Mouse (Mus musculus): ENCODE results near the gene Magi3.

Magi3 gene

GRCm38 (mm10) chr3:104189823-104190222, 30.4 kb downstream of the Magi3 start:
- DNase-seq (ENCODE audit: low spot score in 2 of 2), result no peak

DNA sequence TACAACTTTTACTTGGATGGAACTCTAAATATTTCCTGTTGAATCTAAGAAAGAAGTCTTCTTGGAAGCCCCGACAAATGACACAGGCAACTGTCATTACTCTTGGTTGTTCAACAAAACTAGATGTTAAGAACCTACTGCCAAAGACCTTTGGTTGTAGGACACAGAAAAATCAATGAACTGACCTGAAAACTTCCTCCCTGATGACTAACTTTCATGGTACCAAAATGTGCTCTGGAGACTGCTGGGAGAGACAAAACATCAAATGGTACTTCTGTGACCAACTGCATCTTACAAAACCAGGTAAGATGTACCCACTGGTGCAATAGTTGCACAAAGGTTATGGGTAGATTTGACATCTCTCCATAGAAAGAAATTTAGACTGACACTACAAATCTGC, 30.9 kb downstream of the Magi3 start:
- no peak for DNase-seq (ENCODE audit: low spot score in 2 of 2)

- DNase-seq (ENCODE audit: low spot score in 2 of 2), result no peak
These were observed 35.9 kb downstream of the Magi3 start for GRCm38 (mm10) chr3:104184270-104184669.

DNA sequence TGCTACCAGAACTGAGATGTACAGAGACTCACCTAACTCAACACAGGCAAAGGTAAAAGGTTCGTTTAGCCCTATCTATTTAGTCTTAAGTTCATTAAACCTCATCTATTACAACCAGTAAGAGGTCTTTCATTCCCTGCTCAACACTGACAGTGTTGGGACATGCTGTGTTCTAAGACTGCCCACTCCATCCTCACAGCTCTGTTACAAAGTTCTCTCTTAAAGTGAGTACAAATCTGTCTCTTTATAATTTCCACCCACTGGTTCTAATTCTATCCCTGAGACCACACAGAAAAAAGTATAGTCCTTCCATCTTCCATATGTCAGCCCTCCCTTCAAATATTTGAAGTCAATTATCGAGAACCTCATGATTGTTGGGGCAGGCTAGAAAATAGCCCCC, 36.5 kb downstream of the Magi3 start:
- no peak for DNase-seq (ENCODE audit: low spot score in 2 of 2)

GRCm38 (mm10) chr3:104182711-104183110, 37.5 kb downstream of the Magi3 start:
- DNase-seq (ENCODE audit: low spot score in 2 of 2), result no peak

GRCm38 (mm10) chr3:104161347-104161746, 58.8 kb downstream of the Magi3 start:
- no peak for DNase-seq (ENCODE audit: low spot score in 2 of 2)

DNA sequence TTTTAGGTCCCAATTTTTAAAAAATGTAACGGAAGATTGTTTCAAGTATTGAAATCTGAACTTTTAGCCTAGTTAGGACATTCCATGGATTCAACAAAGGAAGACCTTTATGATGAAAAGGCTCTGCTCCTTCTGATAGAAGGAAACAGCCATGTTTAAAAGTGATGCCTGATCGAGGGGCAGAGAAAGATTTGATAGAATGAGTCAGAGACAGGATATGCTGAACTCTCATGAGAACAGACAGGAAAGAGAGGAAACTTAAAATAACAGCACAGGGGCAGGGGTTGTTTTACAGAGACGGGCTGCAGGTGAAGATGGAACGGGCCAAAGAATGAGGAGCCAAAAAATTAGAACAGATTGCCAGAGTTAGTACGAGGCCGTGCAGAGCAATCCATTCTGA, 59.6 kb downstream of the Magi3 start:
- no peak for DNase-seq (ENCODE audit: low spot score in 2 of 2)

- DNase-seq (ENCODE audit: low spot score in 2 of 2), result no peak
These were observed 70.0 kb downstream of the Magi3 start for GRCm38 (mm10) chr3:104150146-104150545.

DNA sequence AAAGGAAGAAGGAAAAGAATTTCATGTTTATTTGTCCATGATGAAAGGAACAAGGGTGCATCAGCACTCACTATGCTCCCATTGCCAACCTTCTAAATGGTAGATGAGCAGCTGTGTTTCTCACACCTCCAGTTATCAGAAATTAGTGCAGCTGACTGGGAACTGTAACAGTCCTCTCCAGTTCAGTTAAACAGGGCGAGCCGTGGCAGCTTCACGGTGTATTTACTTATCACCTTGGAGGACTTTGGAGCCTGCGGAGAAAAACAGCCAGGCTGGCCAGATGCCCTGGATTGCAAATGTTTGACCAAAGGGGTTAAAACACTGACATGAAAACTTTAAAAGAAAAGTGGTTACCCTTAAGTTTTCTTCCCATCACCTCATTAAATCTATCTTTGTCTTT, 77.8 kb downstream of the Magi3 start:
- no peak for DNase-seq (ENCODE audit: low spot score in 2 of 2)

- no peak for DNase-seq (ENCODE audit: low spot score in 2 of 2)
These were observed 81.2 kb downstream of the Magi3 start for GRCm38 (mm10) chr3:104138953-104139450.

DNA sequence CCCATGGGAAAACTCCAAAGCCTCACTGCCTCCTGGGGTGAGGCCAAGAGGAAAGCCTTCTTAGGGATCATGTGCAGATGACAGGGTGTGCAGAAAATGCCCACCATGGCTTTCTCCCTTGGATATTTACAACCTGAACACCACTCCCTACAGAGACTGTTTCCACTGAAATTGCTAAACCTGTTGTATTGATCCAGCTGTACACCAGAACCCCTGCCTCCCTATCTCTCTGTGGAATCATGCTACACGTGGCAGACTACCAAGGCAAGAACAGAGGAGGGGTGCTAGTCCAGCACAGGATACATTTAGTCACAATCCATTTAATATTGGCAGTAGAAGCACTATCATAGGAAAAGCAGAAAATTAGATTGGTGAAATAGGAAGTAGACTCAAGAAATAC, 94.5 kb downstream of the Magi3 start:
- no peak for DNase-seq (ENCODE audit: low spot score in 2 of 2)

GRCm38 (mm10) chr3:104123846-104124245, 96.3 kb downstream of the Magi3 start:
- no peak for DNase-seq (ENCODE audit: low spot score in 2 of 2)

GRCm38 (mm10) chr3:104109478-104109877, 110.7 kb downstream of the Magi3 start:
- no peak for DNase-seq (ENCODE audit: low spot score in 2 of 2)

GRCm38 (mm10) chr3:104104942-104105341, 115.2 kb downstream of the Magi3 start:
- peak; percentile 27 to 73 for DNase-seq (ENCODE audit: low spot score in 2 of 2)

- no peak for DNase-seq (ENCODE audit: low spot score in 2 of 2)
These were observed 118.5 kb downstream of the Magi3 start for GRCm38 (mm10) chr3:104101721-104102120.

GRCm38 (mm10) chr3:104101249-104101648, 118.9 kb downstream of the Magi3 start:
- no peak for DNase-seq (ENCODE audit: low spot score in 2 of 2)

DNA sequence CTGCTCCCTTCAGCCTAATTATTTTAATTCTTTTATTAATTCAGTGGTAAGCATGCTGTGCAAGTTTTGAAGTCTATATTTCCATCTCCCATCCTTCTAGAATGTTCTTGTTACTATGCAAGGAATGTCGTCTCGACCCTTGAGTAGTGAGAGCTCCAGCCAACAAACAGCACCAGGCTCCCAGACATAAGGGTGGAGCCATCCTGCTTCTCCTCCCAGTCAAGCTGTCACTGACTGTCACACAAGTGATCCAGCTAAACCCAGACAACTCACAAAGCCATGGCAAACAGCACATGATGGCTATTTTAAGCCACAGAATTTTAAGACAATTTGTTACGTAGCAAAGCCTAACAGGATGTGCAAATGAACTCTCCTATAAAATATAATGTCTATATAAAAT, 124.2 kb downstream of the Magi3 start:
- DNase-seq (ENCODE audit: low spot score in 2 of 2), result no peak

- no peak for DNase-seq (ENCODE audit: low spot score in 2 of 2)
These were observed 125.5 kb downstream of the Magi3 start for GRCm38 (mm10) chr3:104094646-104095045.

DNA sequence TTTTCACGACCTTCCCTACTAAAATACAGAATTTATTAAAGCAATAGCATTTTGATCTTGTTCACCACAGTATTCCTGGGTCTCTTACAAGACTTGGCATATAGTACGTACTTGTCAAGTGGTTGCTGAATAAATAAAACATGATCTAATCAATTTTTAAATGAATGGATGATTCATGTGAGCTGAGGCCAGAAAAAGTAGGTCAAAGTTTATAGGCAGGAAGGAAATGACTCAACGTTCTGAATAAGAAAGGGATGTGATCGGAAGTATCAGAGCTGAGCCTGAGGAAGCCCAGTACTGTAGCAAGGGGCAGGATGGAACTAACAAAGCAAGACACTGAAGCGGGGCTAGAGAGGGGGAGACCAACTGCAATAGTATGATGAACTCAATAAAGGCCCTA, 127.4 kb downstream of the Magi3 start:
- no peak for DNase-seq (ENCODE audit: low spot score in 2 of 2)

GRCm38 (mm10) chr3:104082031-104082430, 138.1 kb downstream of the Magi3 start:
- DNase-seq (ENCODE audit: low spot score in 2 of 2), result no peak

DNA sequence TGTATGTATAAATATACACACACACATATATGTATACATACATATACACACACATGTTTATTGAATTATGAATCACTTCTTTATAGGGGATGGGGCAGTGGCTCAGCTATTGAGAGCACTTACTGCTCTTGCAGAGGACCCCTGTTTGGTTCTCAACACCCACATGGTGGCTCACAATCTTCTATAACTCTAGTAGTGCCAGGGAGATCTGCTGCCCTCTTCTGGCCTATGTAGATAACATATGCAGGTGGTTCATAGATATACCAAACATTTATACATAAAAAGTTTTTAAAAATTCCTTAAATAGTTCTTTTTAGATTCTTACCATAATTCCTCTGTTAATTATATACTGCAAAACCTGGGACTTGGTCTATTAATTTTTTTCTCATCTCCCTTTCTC, 141.4 kb downstream of the Magi3 start:
- no peak for DNase-seq (ENCODE audit: low spot score in 2 of 2)

DNA sequence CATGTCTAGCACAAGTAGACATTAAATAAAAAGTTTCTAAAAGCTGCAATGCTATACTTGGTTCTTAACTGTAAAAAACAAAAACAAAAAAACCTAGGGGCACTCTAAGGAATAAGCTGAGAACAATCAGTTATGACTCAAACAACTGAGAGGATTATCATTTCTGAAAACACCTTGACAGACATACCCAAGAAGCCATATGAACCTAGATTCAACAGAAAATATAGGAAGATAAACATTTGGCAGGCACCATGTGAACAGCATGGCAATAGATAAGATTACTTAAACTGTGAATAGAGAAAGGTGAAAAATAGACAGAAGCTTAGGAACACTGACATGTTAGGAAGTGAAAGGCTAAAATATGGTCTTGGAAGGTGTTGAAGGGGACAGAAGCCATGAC, 150.8 kb downstream of the Magi3 start:
- no peak for DNase-seq (ENCODE audit: low spot score in 2 of 2)

- DNase-seq (ENCODE audit: low spot score in 2 of 2), result no peak
These were observed 161.1 kb downstream of the Magi3 start for GRCm38 (mm10) chr3:104059001-104059622.

DNA sequence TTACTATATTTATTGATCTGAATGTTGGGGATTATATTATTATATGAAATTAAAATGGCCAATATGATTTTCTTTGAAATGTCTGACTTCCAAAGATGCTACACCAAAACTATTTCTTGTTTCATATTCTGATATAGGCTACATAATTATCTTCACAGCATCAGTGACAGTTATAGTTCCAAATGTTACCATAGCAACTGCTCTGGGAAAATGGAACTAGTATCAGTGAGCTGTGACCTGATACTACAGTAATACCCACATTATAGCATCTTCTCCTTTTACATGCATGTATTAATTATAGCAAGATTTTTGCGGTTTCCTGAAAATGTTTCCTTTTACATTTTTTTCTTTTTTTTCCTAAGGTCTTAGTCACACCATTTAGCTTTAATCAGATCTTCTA, 187.4 kb downstream of the Magi3 start:
- DNase-seq (ENCODE audit: low spot score in 2 of 2), result no peak

All from spleen, postnatal 10 days (tissue).